Mouse (Mus musculus) CH12.LX (cell line): ENCODE data around the gene Arl5b.

Source experiments
- CHD1 ChIP-seq: IDR thresholded peaks from 2 replicates; pipeline ENCODE4 v1.6.1; 2012; ENCODE audit warnings: low read depth, low read length, improper control_type of control experiment, inconsistent platforms
- CHD2 ChIP-seq: IDR thresholded peaks from 2 replicates; pipeline ENCODE4 v1.6.1; 2011; ENCODE audit warnings: low read length, improper control_type of control experiment
- CTCF ChIP-seq, 2 experiments: IDR thresholded peaks in 1 of 2; conservative IDR thresholded peaks in 1 of 2; 2 replicates each; pipeline ENCODE4 v1.5.1; 2011 to 2012; ENCODE audit warnings: low read depth in 2 of 2, low read length in 2 of 2, improper control_type of control experiment in 1 of 2, inconsistent platforms in 1 of 2, mild to moderate bottlenecking in 1 of 2, moderate library complexity in 1 of 2
- E2F4 ChIP-seq: IDR thresholded peaks from 2 replicates; pipeline ENCODE4 v1.6.1; 2011; ENCODE audit warnings: low read depth, low read length, improper control_type of control experiment; ENCODE audit not compliant: insufficient replicate concordance
- ELF1 ChIP-seq: IDR thresholded peaks from 2 replicates; pipeline ENCODE4 v1.6.1; 2014; ENCODE audit warnings: low read depth, mild to moderate bottlenecking, inconsistent platforms, low read length, improper control_type of control experiment
- EP300 ChIP-seq: IDR thresholded peaks from 2 replicates; pipeline ENCODE4 v1.6.1; 2011; ENCODE audit warnings: low read length, improper control_type of control experiment
- MEF2A ChIP-seq: IDR thresholded peaks from 2 replicates; pipeline ENCODE4 v1.6.1; 2014; ENCODE audit warnings: low read depth, mild to moderate bottlenecking, inconsistent platforms, low read length, improper control_type of control experiment, borderline replicate concordance
- USF1 ChIP-seq: IDR thresholded peaks from 2 replicates; pipeline ENCODE4 v1.6.1; 2014; ENCODE audit warnings: low read depth, mild to moderate bottlenecking, inconsistent platforms, low read length, improper control_type of control experiment

GRCm38 (mm10) chr2:15111808-15112440 lies 62.7 kb downstream of the Arl5b start:
- TF ChIP-seq CTCF (conservative IDR thresholded peaks at IDR 0.05 in 1 of 2, IDR thresholded peaks at IDR 0.05 in 1 of 2; ENCODE audit: low read depth in 2 of 2, low read length in 2 of 2) (no peak), USF1 (no peak), EP300 (no peak), MEF2A (no peak), CHD1 (no peak), E2F4 (no peak), ELF1 (no peak), CHD2 (no peak)
